Mouse (Mus musculus): ENCODE data around the gene Myo1a. TPM values are rescaled to one million over a fixed set of nuclear protein-coding genes. Genes with fewer than 3 reads are reported as not detected.
"Not testable (repeated sequence)": the region's sequence is repeated elsewhere in the genome, so short reads cannot be mapped to it uniquely, and the experiment has no call there.

Myo1a gene
- 0.28 and 0.53 TPM in 2 replicates for polyA plus RNA-seq (2015; fragmentation: Nextera tagmentation; extraction: Ambion mirVana)

- Histone ChIP-seq H3K4me1 (replicated peaks) (no peaks in the 10 kb centered on the region), H3K9ac (replicated peaks) (no peak within 1 kb of the TSS), H3K4me3 (replicated peaks) (no peak within 1 kb of the TSS), H3K27me3 (no peaks in the 10 kb centered on the region), H3K36me3 (no peaks in the 10 kb centered on the region; the same call in 1 of the 2 replicates), H3K9me3 (no peaks in the 10 kb centered on the region), H3K27ac (no peak within 1 kb of the TSS), H3K4me2 (replicated peaks) (no peak within 1 kb of the TSS)
- ATAC-seq: no peak
- 67% methylated on average over 2 of the region's 2 CpGs for whole genome bisulfite sequencing
These were observed at the start of gene Myo1a for GRCm38 (mm10) chr10:127704766-127705220. Myo1a (plus strand) TSS chr10:127705170.

- H3K9me3 ChIP-seq; H3K9ac ChIP-seq (replicated peaks); H3K27ac ChIP-seq; H3K4me3 ChIP-seq (replicated peaks); ATAC-seq; H3K36me3 ChIP-seq; H3K4me2 ChIP-seq (replicated peaks): not testable (repeated sequence)
- H3K27me3 ChIP-seq: peaks cover 41% of the 10 kb centered on the region
- peaks cover 12% of the 10 kb centered on the region; the same call in 1 of the 2 replicates for H3K4me1 ChIP-seq (replicated peaks)
- WGBS: 54% methylated on average over 6 of the region's 6 CpGs
These were observed 47.4 kb upstream of the Myo1a start for GRCm38 (mm10) chr10:127657617-127658016.

- ATAC-seq: no peak
- no peak overlapping the region for H3K9ac ChIP-seq (replicated peaks)
- H3K27ac ChIP-seq: no peak overlapping the region
- no peaks in the 10 kb centered on the region for H3K36me3 ChIP-seq
- H3K4me3 ChIP-seq (replicated peaks): no peak overlapping the region
- H3K4me1 ChIP-seq (replicated peaks): peaks cover 15% of the 10 kb centered on the region; the same call in 1 of the 2 replicates
- no peak overlapping the region for H3K4me2 ChIP-seq (replicated peaks)
- H3K9me3 ChIP-seq: no peaks in the 10 kb centered on the region
- H3K27me3 ChIP-seq: peaks cover 46% of the 10 kb centered on the region
- WGBS: 12% methylated on average over 6 of the region's 6 CpGs
These were observed 46.9 kb upstream of the Myo1a start for GRCm38 (mm10) chr10:127658076-127658475.

- H3K27me3 ChIP-seq: peaks cover 61% of the 10 kb centered on the region
- no peak overlapping the region for H3K27ac ChIP-seq
- H3K4me2 ChIP-seq (replicated peaks): no peak overlapping the region
- no peak overlapping the region for H3K4me3 ChIP-seq (replicated peaks)
- no peaks in the 10 kb centered on the region for H3K36me3 ChIP-seq
- ATAC-seq: no peak
- H3K4me1 ChIP-seq (replicated peaks): peaks cover 19% of the 10 kb centered on the region; the same call in 1 of the 2 replicates
- WGBS: 35% methylated on average over 1 of the region's 1 CpGs
- H3K9ac ChIP-seq (replicated peaks): no peak overlapping the region
- H3K9me3 ChIP-seq: no peaks in the 10 kb centered on the region
These were observed 45.4 kb upstream of the Myo1a start for GRCm38 (mm10) chr10:127659551-127659950.

GRCm38 (mm10) chr10:127661291-127661914 is 43.6 kb upstream of the Myo1a start:
- Histone ChIP-seq H3K4me2 (replicated peaks) (peak overlapping the region; percentile 36), H3K27me3 (peaks cover 79% of the 10 kb centered on the region), H3K9me3 (no peaks in the 10 kb centered on the region), H3K36me3 (no peaks in the 10 kb centered on the region), H3K4me3 (replicated peaks) (no peak overlapping the region), H3K9ac (replicated peaks) (no peak overlapping the region), H3K27ac (no peak overlapping the region), H3K4me1 (replicated peaks) (peaks cover 36% of the 10 kb centered on the region)
- no peak for ATAC-seq
- 14% methylated on average over 14 of the region's 14 CpGs for WGBS

- Histone ChIP-seq H3K9me3 (no peaks in the 10 kb centered on the region), H3K4me2 (replicated peaks) (peak overlapping the region; percentile 36), H3K4me1 (replicated peaks) (peaks cover 42% of the 10 kb centered on the region), H3K4me3 (replicated peaks) (no peak overlapping the region), H3K27me3 (peaks cover 84% of the 10 kb centered on the region), H3K27ac (no peak overlapping the region), H3K9ac (replicated peaks) (no peak overlapping the region), H3K36me3 (no peaks in the 10 kb centered on the region)
- WGBS: 7% methylated on average over 16 of the region's 16 CpGs
- peak; percentile 12; the same call in 1 of the 2 replicates for ATAC-seq
These were observed 42.9 kb upstream of the Myo1a start for GRCm38 (mm10) chr10:127661915-127662663.

GRCm38 (mm10) chr10:127662666-127663253 is 42.2 kb upstream of the Myo1a start:
- Histone ChIP-seq H3K9ac (replicated peaks) (no peak overlapping the region), H3K4me2 (replicated peaks) (peak overlapping the region; percentile 36; the same call in 1 of the 2 replicates), H3K27me3 (peaks cover 87% of the 10 kb centered on the region), H3K9me3 (no peaks in the 10 kb centered on the region), H3K4me3 (replicated peaks) (no peak overlapping the region), H3K36me3 (no peaks in the 10 kb centered on the region), H3K27ac (no peak overlapping the region), H3K4me1 (replicated peaks) (peaks cover 48% of the 10 kb centered on the region)
- WGBS: 15% methylated on average over 19 of the region's 19 CpGs
- peak; percentile 8 for ATAC-seq

- no peaks in the 10 kb centered on the region for H3K9me3 ChIP-seq
- no peak overlapping the region for H3K9ac ChIP-seq (replicated peaks)
- no peak overlapping the region for H3K4me2 ChIP-seq (replicated peaks)
- peaks cover 89% of the 10 kb centered on the region for H3K27me3 ChIP-seq
- no peak overlapping the region for H3K4me3 ChIP-seq (replicated peaks)
- no peak overlapping the region for H3K27ac ChIP-seq
- WGBS: 26% methylated on average over 5 of the region's 5 CpGs
- ATAC-seq: no peak
- peaks cover 57% of the 10 kb centered on the region for H3K4me1 ChIP-seq (replicated peaks)
- no peaks in the 10 kb centered on the region for H3K36me3 ChIP-seq
These were observed 41.4 kb upstream of the Myo1a start for GRCm38 (mm10) chr10:127663590-127663989.

- no peaks in the 10 kb centered on the region for H3K36me3 ChIP-seq
- no peak overlapping the region for H3K9ac ChIP-seq (replicated peaks)
- no peak overlapping the region; the same call in 1 of the 2 replicates for H3K4me2 ChIP-seq (replicated peaks)
- H3K4me1 ChIP-seq (replicated peaks): peaks cover 62% of the 10 kb centered on the region
- no peaks in the 10 kb centered on the region for H3K9me3 ChIP-seq
- ATAC-seq: no peak
- H3K4me3 ChIP-seq (replicated peaks): 0 out of 2 replicates have a peak overlapping the region, but pooled peaks have one; percentile 6
- 8% methylated on average over 16 of the region's 16 CpGs for WGBS
- H3K27ac ChIP-seq: no peak overlapping the region
- peaks cover 94% of the 10 kb centered on the region for H3K27me3 ChIP-seq
These were observed 40.8 kb upstream of the Myo1a start for GRCm38 (mm10) chr10:127664166-127664565.

- WGBS: 10% methylated on average over 13 of the region's 13 CpGs
- Histone ChIP-seq H3K4me3 (replicated peaks) (no peak overlapping the region; the same call in 1 of the 2 replicates), H3K4me2 (replicated peaks) (peak overlapping the region; percentile 90), H3K4me1 (replicated peaks) (peaks cover 64% of the 10 kb centered on the region), H3K9me3 (no peaks in the 10 kb centered on the region), H3K27ac (no peak overlapping the region), H3K36me3 (no peaks in the 10 kb centered on the region), H3K27me3 (peaks cover 96% of the 10 kb centered on the region), H3K9ac (replicated peaks) (no peak overlapping the region)
- no peak for ATAC-seq
These were observed 40.1 kb upstream of the Myo1a start for GRCm38 (mm10) chr10:127664891-127665290.

GRCm38 (mm10) chr10:127665366-127666181 is 39.4 kb upstream of the Myo1a start:
- no peak for ATAC-seq
- WGBS: 3% methylated on average over 14 of the region's 14 CpGs
- Histone ChIP-seq H3K27ac (no peak overlapping the region), H3K36me3 (no peaks in the 10 kb centered on the region), H3K9ac (replicated peaks) (peak overlapping the region; percentile 70), H3K4me3 (replicated peaks) (peak overlapping the region; percentile 59), H3K9me3 (no peaks in the 10 kb centered on the region), H3K4me2 (replicated peaks) (peak overlapping the region; percentile 90), H3K27me3 (peaks cover 96% of the 10 kb centered on the region), H3K4me1 (replicated peaks) (peaks cover 64% of the 10 kb centered on the region)
